Mouse (Mus musculus) liver, embryonic 13.5 days (tissue): ENCODE measurements around the gene Aldh6a1. TPM values are rescaled to one million over a fixed set of nuclear protein-coding genes. Genes with fewer than 3 reads are reported as not detected.

Experiments
- polyA plus RNA-seq: library from polyadenylated mRNA; unstranded; fragments of >200 nt; fragmentation: Nextera tagmentation; extraction: Ambion mirVana; gene quantifications from 2 replicates; pipeline ENCODE4 v1.2.1, GENCODE M21; 2015

The Aldh6a1 gene
- polyA plus RNA-seq, 1 experiment from 2014 or later, result 17.0 TPM

Other genes with a start within 250 kb of the Aldh6a1 start
- gene Elmsan1, start 232.1 kb downstream of the Aldh6a1 start, polyA plus RNA-seq, result 3.7 and 4.4 TPM in 2 replicates
- gene Ptgr2, start 165.8 kb downstream of the Aldh6a1 start, polyA plus RNA-seq, result 29.3 and 36.5 TPM in 2 replicates
- gene Zfp410, start 134.2 kb downstream of the Aldh6a1 start, polyA plus RNA-seq, result 44.5 and 49.1 TPM in 2 replicates
- 29.4 and 29.6 TPM in 2 replicates for gene Coq6, start 89.3 kb downstream of the Aldh6a1 start, polyA plus RNA-seq
- 1.4 and 1.5 TPM in 2 replicates for gene Fam161b, start 89.2 kb downstream of the Aldh6a1 start, polyA plus RNA-seq
- 11.5 and 14.1 TPM in 2 replicates for gene Entpd5, start 42.0 kb downstream of the Aldh6a1 start, polyA plus RNA-seq
- 0.24 and 0.75 TPM in 2 replicates for gene Bbof1, start 41.9 kb downstream of the Aldh6a1 start, polyA plus RNA-seq
- gene Rnf113a2, start 33.8 kb downstream of the Aldh6a1 start, polyA plus RNA-seq, result 15.8 and 20.2 TPM in 2 replicates
- gene Lin52, start 418 bp upstream of the Aldh6a1 start, polyA plus RNA-seq, result 12.7 and 14.4 TPM in 2 replicates
- gene Vsx2, start 118.8 kb upstream of the Aldh6a1 start, polyA plus RNA-seq, result not detected in 2 replicates
- gene Abcd4, start 166.4 kb upstream of the Aldh6a1 start, polyA plus RNA-seq, result 3.9 and 4.4 TPM in 2 replicates
- gene Vrtn, start 190.0 kb upstream of the Aldh6a1 start, polyA plus RNA-seq, result not detected in 2 replicates
- 0.05 TPM in 1 of 2 replicates, not detected in the other for gene Syndig1l, start 247.8 kb upstream of the Aldh6a1 start, polyA plus RNA-seq